Mouse (Mus musculus) bone marrow macrophage, adult 2 months (primary cell): Measurements from ENCODE around the gene Hspbap1. TPM values are rescaled to one million over a fixed set of nuclear protein-coding genes. Genes with fewer than 3 reads are reported as not detected.

ENCODE experiments used
- H3K27ac ChIP-seq: 2 replicates; pipeline ENCODE4 v1.5.1; 2012; ENCODE audit warnings: low read depth, low read length; ENCODE audit not compliant: insufficient read depth
- H3K4me1 ChIP-seq: 2 replicates; pipeline ENCODE4 v1.6.1; 2012; ENCODE audit warnings: low read length; ENCODE audit not compliant: control insufficient read depth, insufficient read depth
- H3K4me3 ChIP-seq: 2 replicates; pipeline ENCODE4 v1.5.1; 2012; ENCODE audit warnings: mild to moderate bottlenecking, low read length, moderate library complexity; ENCODE audit not compliant: insufficient read depth
- CTCF ChIP-seq: IDR thresholded peaks from 2 replicates; pipeline ENCODE4 v1.5.1; 2012; ENCODE audit warnings: low read depth, mild to moderate bottlenecking, low read length, moderate library complexity
- POLR2A ChIP-seq: IDR thresholded peaks from 2 replicates; pipeline ENCODE4 v1.6.1; 2012; ENCODE audit warnings: mild to moderate bottlenecking, low read depth, low read length, borderline replicate concordance
- polyA plus RNA-seq: library from polyadenylated mRNA; stranded (reverse); fragments of >200 nt; gene quantifications from 2 replicates; pipeline ENCODE4 v1.2.4, GENCODE M21; 2012; ENCODE audit not compliant: missing spikeins, insufficient read depth, insufficient read length

Gene Hspbap1
- polyA plus RNA-seq, 1 experiment = 3.2 TPM

GRCm38 (mm10) chr16:35741621-35742020 lies 28.6 kb upstream of the Hspbap1 start:
- Histone ChIP-seq H3K27ac (no peak overlapping the region), H3K4me3 (no peak overlapping the region), H3K4me1 (peaks cover 21% of the 10 kb centered on the region)
- TF ChIP-seq POLR2A (no peak), CTCF (no peak)

- Histone ChIP-seq H3K27ac (no peak overlapping the region), H3K4me3 (no peak overlapping the region), H3K4me1 (peaks cover 22% of the 10 kb centered on the region)
- no peak for TF ChIP-seq POLR2A
- no peak for TF ChIP-seq CTCF
These were observed 27.8 kb upstream of the Hspbap1 start for GRCm38 (mm10) chr16:35742251-35742937.

GRCm38 (mm10) chr16:35747417-35748236 lies 22.5 kb upstream of the Hspbap1 start:
- peaks cover 10% of the 10 kb centered on the region for H3K4me1 ChIP-seq
- no peak overlapping the region for H3K4me3 ChIP-seq
- H3K27ac ChIP-seq = no peak overlapping the region
- TF ChIP-seq POLR2A = no peak
- no peak for TF ChIP-seq CTCF

GRCm38 (mm10) chr16:35748237-35748603 lies 22.0 kb upstream of the Hspbap1 start:
- Histone ChIP-seq H3K27ac (no peak overlapping the region), H3K4me1 (peaks cover 10% of the 10 kb centered on the region), H3K4me3 (no peak overlapping the region)
- no peak for TF ChIP-seq POLR2A
- TF ChIP-seq CTCF = no peak

GRCm38 (mm10) chr16:35749385-35749784 lies 20.8 kb upstream of the Hspbap1 start:
- TF ChIP-seq POLR2A = no peak
- TF ChIP-seq CTCF = no peak
- Histone ChIP-seq H3K4me3 (no peak overlapping the region), H3K4me1 (peaks cover 20% of the 10 kb centered on the region), H3K27ac (no peak overlapping the region)

- TF ChIP-seq POLR2A = no peak
- TF ChIP-seq CTCF = no peak
- Histone ChIP-seq H3K4me3 (no peak overlapping the region), H3K27ac (no peak overlapping the region), H3K4me1 (peaks cover 32% of the 10 kb centered on the region)
These were observed 18.3 kb upstream of the Hspbap1 start for GRCm38 (mm10) chr16:35751841-35752240.

- Histone ChIP-seq H3K4me3 (no peak overlapping the region), H3K4me1 (peaks cover 24% of the 10 kb centered on the region), H3K27ac (no peak overlapping the region)
- no peak for TF ChIP-seq CTCF
These were observed 16.2 kb upstream of the Hspbap1 start for GRCm38 (mm10) chr16:35753926-35754325.

- Histone ChIP-seq H3K27ac (peak overlapping the region; percentile 12; the same call in 1 of the 2 replicates), H3K4me3 (no peak overlapping the region), H3K4me1 (peaks cover 24% of the 10 kb centered on the region)
- no peak for TF ChIP-seq CTCF
- TF ChIP-seq POLR2A = no peak
These were observed 14.5 kb upstream of the Hspbap1 start for GRCm38 (mm10) chr16:35755502-35756334.

- Histone ChIP-seq H3K4me1 (peaks cover 24% of the 10 kb centered on the region), H3K27ac (no peak overlapping the region), H3K4me3 (no peak overlapping the region)
- TF ChIP-seq CTCF (no peak), POLR2A (no peak)
These were observed 13.5 kb upstream of the Hspbap1 start for GRCm38 (mm10) chr16:35756697-35757096.
